ENCODE assay signal across 14 mouse cellular contexts in genomic region chr4:45969051-45969450, GRCm38 (mm10).
"Had no signal": no experiment of that assay in that cellular context is flagged by ENCODE, and none has a peak within 500 bp of the region (broad histone marks: within the 10 kb centered on the region; RNA-seq: fewer than 3 reads in every experiment).

No protein-coding gene starts in this region.

- H3K9ac ChIP-seq: limb, embryonic 12.5 days; liver, embryonic 13.5 days; lung, embryonic 14.5 days; midbrain, embryonic 15.5 days; neural tube, embryonic 13.5 days had no signal

- DNase-seq: kidney, adult 8-10 months; kidney, postnatal 10 days; kidney, postnatal 4 days; liver, embryonic 13.5 days; lung, embryonic 14.5 days; lung, postnatal 10 days; lung, postnatal 4 days; right cerebral cortex, postnatal 14 days had no signal

- H3K9me3 ChIP-seq: limb, embryonic 12.5 days; liver, embryonic 13.5 days; midbrain, embryonic 15.5 days; neural tube, embryonic 13.5 days had no signal

- H3K36me3 ChIP-seq: limb, embryonic 12.5 days; liver, embryonic 13.5 days; midbrain, embryonic 15.5 days; neural tube, embryonic 13.5 days had no signal

- ATAC-seq: intestine, embryonic 16.5 days; midbrain, embryonic 15.5 days had no signal

- H3K4me2 ChIP-seq: limb, embryonic 12.5 days; liver, embryonic 13.5 days; lung, embryonic 14.5 days; midbrain, embryonic 11.5 days; midbrain, embryonic 15.5 days; neural tube, embryonic 13.5 days had no signal

- H3K4me3 ChIP-seq: layer of hippocampus, adult 2 months; limb, embryonic 12.5 days; liver, embryonic 13.5 days; midbrain, embryonic 15.5 days; neural tube, embryonic 13.5 days had no signal

- H3K27ac ChIP-seq: layer of hippocampus, adult 2 months; limb, embryonic 12.5 days; midbrain, embryonic 15.5 days; neural tube, embryonic 13.5 days had no signal
